Mouse (Mus musculus) T-helper 1 cell (primary cell): ENCODE results near the gene Phrf1.
"Not testable (repeated sequence)": the region's sequence is repeated elsewhere in the genome, so short reads cannot be mapped to it uniquely, and the experiment has no call there.

Experiments used
- in situ Hi-C: fragments of 300-600 bp; cut with MboI, MseI; formaldehyde crosslinking; loops from one replicate; pipeline ENCODE4 v1.15.1; 2025; ENCODE audit warnings: high pct_unique_total_duplicates

Phrf1 gene

GRCm38 (mm10) chr7:141213605-141214235, 14.9 kb upstream of the Phrf1 start, which contains the start of gene Lmntd2:
Lmntd2 (minus strand) TSS chr7:141214080.
- in situ Hi-C loops, result no loop called here

DNA sequence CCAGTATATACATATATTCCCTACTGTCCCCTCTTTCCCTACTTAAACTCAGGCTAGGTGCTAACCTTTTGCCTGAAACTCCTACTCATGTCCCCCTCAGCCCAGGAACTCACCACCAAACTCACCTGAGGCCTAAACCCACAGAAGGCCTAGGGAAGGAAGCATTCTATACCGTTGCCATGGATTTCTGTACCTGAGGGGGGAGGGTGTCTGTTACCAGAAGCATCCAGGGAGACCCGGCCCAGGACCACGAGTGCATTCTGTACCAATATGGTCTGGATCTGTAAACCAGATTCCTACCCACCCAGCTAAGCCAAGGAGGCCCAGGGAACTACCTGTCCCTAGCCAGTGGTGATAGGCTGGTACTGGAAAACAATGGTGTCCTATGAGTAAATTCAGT, 14.3 kb upstream of the Phrf1 start:
- in situ Hi-C loops, result no loop called here

DNA sequence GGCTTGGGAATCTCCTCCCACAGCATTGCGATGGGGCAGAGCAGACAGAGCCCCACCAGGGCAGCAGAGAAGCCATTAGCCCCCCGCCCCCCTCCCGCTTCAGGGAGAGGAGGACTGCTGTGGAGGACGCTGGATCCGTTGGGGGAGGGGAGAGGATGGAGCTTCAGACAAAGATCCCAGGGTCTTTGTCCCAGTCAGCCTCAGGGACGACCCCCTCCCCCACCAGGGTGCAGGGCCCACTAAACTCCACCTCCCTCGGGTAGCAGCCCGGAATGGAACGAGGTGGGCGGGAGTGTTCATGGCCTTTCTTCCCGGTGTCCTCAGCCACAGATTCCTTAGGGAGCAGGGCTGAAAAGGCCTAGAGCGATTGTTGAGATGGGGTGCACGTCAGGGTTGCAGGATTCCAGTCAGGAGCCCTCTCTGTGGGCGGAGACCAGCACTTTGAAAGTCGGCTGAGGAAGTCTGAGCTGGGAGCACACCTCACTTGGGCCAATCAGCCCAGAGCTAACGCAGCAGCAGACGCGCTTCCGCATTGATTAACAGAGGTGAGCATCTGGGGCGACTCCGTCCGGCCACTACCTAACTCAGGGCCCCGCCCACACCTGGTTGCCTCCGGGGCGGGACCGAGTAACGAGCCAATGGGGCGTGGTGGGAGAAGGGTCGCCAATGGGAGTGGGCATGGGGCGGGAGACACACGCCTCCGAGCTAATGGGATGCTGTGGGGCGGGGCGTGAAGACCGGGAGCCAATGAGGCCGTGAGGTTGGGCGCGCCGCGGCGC, 13.3 kb upstream of the Phrf1 start, which contains the start of gene Rassf7:
Rassf7 (plus strand) TSS at position 760 of the 779 bp plus-strand sequence.
- in situ Hi-C loops, result no loop called here

DNA sequence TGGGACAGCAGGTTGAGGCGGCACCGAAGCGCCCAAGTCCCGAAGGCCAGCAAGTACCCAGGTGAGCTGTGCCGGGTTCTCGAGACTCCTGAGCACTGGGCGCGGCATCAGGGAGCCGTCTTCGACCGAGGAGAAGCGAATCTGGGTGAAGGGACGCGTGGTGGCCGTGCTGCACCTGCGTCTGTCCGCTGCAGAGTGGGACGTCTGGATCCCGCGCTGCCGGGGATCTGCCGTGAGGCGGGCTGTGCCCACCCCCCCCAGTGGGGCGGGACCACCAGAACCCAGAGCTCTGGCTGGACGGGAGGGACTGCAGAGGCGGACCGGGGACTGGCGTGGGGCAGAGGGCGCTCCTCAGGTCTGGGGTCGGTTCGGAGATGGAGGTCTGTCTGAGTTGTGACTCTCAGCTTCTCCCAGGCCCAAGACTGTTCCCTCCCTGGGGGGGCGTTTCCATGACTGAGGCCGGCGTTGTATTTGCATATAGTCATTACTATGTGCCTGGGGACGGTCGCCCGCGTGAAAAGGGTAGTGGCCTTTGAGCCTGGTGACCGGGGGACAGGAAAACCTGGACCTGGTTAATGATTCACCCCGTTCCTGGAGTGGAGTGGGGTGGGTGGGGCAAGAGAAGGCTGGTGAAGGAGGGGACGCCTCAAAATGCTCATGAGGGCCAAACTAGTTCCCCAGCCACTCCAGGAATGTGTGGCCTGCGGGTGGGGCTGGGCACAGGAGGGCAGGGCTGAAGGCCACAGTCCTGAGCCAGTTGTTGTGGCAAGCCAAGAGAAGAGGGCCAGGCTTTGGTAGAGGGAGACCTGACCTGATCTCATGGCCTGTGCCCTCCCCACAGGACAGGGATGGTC, 12.5 kb upstream of the Phrf1 start:
- in situ Hi-C loops, result no loop called here

DNA sequence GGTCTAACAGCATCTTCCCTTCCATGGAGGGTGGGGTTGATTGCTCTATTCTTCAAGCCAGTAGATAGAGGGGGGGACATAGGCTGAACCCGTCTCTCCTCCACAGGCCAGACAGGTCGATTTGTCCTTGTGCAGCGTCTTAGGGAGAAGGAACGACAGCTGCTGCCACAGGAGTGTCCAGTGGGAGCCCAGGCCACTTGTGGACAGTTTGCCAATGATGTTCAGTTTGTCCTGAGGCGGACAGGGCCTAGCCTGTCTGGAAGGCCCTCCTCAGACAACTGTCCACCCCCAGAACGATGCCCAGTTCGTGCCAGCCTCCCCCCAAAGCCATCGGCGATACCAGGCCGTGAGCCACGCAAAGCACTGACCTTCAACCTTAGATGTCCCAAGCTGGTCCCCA, 11.7 kb upstream of the Phrf1 start:
- in situ Hi-C loops, result no loop called here

GRCm38 (mm10) chr7:141217343-141218013, 11.1 kb upstream of the Phrf1 start:
- in situ Hi-C loops, result no loop called here

DNA sequence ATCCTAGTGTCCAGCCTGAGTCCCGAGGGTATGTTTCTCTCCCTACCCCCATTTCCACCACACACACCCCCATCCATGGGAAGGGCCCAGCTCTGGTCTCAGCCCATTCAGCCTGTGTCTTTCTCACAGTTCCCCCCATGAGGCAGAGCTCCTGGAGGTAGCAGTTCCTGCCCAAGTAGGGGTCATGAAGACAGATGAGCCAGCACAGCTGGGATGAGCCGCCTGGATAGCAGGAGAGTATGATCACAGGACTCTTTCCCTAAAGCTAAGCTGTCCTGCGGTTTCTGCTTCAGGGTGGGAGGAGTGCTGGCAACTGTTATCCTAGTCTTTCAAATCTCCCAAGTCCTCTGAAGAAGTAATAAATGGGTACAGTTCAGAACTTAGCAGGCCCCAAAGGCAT, 10.4 kb upstream of the Phrf1 start:
- in situ Hi-C loops, result no loop called here

DNA sequence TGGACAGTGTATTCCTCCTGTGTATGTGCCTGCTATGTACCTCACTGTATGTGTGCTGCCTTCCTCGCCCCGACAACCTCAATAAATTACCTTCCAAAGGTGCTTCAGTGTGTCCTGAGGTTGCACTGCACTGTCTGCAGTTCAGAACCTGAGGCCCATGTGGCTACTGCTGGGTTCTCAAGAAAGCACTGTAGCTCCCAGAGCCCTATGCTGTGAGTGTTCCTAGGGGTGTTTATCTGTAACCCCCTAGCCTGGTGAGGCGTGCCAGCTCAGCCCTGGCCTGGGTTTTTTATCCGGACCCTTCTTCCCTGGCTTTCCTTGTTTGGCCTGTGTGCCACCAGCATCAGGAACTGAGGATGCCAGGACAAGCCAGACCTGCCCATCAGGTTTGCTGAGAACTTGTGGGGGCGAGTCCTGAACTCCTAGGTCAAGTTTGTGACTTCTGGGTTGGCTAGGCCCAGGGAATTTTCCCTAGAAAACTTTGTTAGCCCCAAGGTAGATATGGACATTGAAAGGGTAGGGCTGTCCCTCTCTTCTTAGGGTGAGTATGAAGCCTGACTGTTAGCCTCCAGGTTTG, 9.9 kb upstream of the Phrf1 start:
- in situ Hi-C loops, result no loop called here

DNA sequence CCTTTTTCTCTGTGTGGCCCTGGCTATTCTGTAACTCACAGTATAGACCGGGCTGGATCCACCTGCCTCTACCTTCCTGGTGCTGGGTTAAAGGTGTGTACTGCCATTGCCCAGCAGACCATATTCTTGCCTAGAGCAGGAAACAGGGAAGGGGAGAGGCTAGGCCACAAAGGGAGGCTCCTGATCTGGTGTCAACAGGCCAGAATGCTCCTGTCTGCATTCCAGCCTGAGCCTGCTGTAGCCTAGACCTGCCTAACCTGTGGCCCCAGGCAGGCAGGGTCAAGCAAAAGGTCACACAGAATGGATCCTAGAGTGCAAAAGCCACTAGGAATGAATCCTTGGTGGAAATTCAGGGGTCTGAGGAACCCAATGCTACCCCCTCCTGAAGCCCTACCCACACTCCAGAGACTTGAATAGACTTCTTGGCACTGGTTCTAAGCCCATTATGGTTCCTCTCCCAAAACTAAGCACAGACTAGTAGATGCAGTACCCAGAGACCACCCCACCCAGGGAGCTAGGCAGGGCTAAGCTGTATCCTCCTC, 9.0 kb upstream of the Phrf1 start:
- in situ Hi-C loops, result no loop called here

- in situ Hi-C loops, result no loop called here
These were observed 8.2 kb upstream of the Phrf1 start for GRCm38 (mm10) chr7:141220377-141220776.

DNA sequence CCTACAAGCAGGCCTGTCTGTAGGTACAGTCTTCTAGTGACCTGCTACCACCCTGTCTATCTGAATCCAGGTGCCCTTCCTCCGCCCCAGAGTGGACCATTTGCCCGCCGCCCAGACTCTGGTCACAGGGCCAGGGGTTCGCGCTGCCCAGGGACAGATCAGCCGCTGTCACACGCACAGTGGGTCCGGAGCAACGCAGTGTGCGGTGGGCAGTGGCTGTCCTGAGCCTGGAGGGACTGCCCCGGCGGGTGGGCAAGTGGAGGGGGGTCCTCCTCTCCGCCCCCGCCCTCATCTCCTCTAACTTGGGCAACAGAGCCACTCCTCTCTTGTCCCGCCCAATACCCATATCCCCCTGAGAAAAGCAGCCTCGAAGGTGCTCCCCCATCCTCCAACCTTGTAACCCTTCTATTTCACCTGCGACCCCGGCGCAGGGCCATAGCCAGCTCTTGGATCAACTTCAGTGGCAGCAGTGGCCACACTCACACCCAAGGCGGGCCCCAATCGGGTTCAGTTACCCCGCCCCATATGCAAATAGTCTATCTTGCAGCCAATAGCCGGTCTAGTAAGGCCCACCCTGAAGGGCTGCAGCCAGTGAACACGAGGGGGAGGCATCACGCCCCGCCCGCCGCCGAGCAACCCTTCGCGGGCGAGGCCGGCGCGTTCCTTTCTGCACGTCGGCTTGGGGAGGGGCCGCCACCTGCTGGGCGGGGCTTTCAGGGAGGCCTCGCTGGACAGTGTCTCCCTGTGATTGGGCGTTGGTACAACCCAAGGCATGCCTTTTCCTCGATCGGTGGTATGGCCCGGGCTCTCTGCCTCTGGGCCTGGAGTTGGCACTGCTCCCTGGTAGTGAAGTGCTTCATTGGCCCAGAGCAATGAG, 7.1 kb upstream of the Phrf1 start:
- in situ Hi-C loops, result no loop called here

DNA sequence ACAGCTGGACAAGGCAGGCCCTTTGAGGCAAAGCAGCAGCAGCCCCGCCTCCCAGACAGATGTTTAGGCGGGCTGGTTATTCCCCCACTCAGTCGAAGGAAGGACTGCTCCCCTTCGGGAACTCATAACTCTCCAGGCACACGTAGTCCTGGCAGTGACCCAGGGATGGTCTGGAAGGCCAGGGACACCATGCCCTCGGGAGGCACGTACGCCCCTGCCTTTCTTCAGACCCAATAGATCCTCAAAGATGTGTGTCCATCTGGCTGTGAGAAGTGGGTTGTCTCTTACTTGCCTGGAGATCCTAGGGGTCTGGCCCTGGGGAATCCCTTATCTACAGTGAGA, 6.5 kb upstream of the Phrf1 start:
- in situ Hi-C loops, result no loop called here

- in situ Hi-C loops, result no loop called here
These were observed 5.8 kb upstream of the Phrf1 start for GRCm38 (mm10) chr7:141222696-141223215.

- in situ Hi-C loops, result no loop called here
These were observed 2.0 kb upstream of the Phrf1 start for GRCm38 (mm10) chr7:141226535-141226934.

- in situ Hi-C loops, result no loop called here
These were observed 788 bp upstream of the Phrf1 start for GRCm38 (mm10) chr7:141227796-141228195.

DNA sequence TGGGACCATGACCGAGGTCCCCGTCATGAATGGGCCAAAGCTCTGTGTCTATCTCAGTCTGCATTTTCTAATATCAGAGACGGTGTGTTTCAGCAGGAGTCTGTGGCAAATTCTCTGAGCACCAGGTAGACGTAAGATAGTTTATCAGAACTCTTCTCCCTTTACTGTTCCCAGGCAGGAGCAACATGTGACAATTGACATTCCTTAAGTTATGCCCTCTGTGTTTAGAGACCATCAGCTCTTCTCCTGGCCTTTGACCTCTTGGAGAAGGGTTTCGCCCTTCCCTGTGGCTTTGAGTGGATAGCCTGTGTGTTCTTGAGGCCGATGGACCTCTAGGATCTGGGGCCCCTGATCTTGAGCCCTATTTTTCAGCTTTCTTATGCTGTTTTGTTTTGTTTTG, 1.1 kb downstream of the Phrf1 start:
- in situ Hi-C loops, result no loop called here

GRCm38 (mm10) chr7:141230570-141230969, 2.0 kb downstream of the Phrf1 start:
- in situ Hi-C loops, result no loop called here

GRCm38 (mm10) chr7:141231111-141231510, 2.5 kb downstream of the Phrf1 start:
- in situ Hi-C loops, result no loop called here

DNA sequence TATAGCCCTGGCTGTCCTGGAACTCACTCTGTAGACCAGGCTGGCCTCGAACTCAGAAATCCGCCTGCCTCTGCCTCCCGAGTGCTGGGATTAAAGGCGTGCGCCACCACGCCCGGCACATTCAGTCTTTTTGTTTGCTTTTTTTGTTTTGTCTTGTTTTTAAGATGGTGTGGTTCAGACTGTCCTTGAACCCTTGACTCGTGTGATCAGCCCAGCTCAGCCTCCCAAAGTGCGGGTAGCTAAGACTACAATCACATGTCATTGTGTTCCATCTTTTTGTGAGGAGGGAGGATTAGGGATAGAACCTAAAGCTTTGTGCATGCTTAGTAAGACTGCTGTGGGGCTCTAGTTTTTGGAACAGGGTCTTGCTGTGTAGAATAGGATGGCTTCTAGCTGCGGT, 3.0 kb downstream of the Phrf1 start:
- in situ Hi-C loops, result no loop called here

- in situ Hi-C loops, result not testable (repeated sequence)
These were observed 21.9 kb downstream of the Phrf1 start for GRCm38 (mm10) chr7:141250486-141250885.
